Mouse (Mus musculus) G1E (cell line): Measurements from ENCODE around the gene Cgnl1.

Experiments used
- CTCF ChIP-seq: IDR thresholded peaks from 2 replicates; pipeline ENCODE4 v1.5.1; 2012; ENCODE audit warnings: low read depth, low read length, inconsistent platforms, mixed read lengths
- GATA1 ChIP-seq: IDR thresholded peaks from 2 replicates; pipeline ENCODE4 v1.6.1; 2012; ENCODE audit warnings: borderline replicate concordance, low read length, inconsistent platforms, mixed read lengths
- POLR2AphosphoS5 ChIP-seq: IDR thresholded peaks from 2 replicates; pipeline ENCODE4 v1.6.1; 2012; ENCODE audit warnings: low read depth, low read length, inconsistent platforms; ENCODE audit not compliant: insufficient replicate concordance
- TAL1 ChIP-seq: conservative IDR thresholded peaks from 2 replicates; pipeline ENCODE4 v1.6.1; 2012; ENCODE audit warnings: low read depth, low read length, inconsistent platforms, mixed read lengths

- TF ChIP-seq CTCF, result no peak
- no peak for TF ChIP-seq TAL1
- TF ChIP-seq POLR2AphosphoS5, result no peak
- TF ChIP-seq GATA1, result no peak
These were observed 8.1 kb downstream of the Cgnl1 start for GRCm38 (mm10) chr9:71763273-71763672.
